Mouse (Mus musculus) liver, embryonic 16.5 days (tissue): ENCODE results near the gene Kcnn3. TPM values are rescaled to one million over a fixed set of nuclear protein-coding genes. Genes with fewer than 3 reads are reported as not detected.

Experiments used
- ATAC-seq: fragments of 200-750 bp; cut with Nextera tagmentation; 2 replicates; pipeline ENCODE4 v1.8.0; 2017; ENCODE audit warnings: low read depth, mild to moderate bottlenecking, moderate number of reproducible peaks, moderate library complexity
- H3K27ac ChIP-seq: fragments of 300-500 bp; sonication (generic); 2 replicates; pipeline ENCODE4 v1.5.1; 2014; ENCODE audit warnings: mild to moderate bottlenecking, low read length
- H3K27me3 ChIP-seq: fragments of 300-500 bp; sonication (generic); 2 replicates; pipeline ENCODE4 v1.6.1; 2014; ENCODE audit warnings: low read depth, low read length, mixed read lengths; ENCODE audit not compliant: control insufficient read depth, insufficient read depth
- H3K36me3 ChIP-seq: fragments of 300-500 bp; sonication (generic); 2 replicates; pipeline ENCODE4 v1.6.1; 2014; ENCODE audit warnings: mild to moderate bottlenecking; ENCODE audit not compliant: control insufficient read depth, insufficient read depth
- H3K4me1 ChIP-seq: fragments of 300-500 bp; sonication (generic); 2 replicates; pipeline ENCODE4 v1.6.1; 2014; ENCODE audit warnings: low read depth, low read length, mixed read lengths; ENCODE audit not compliant: control insufficient read depth
- H3K4me2 ChIP-seq: fragments of 300-500 bp; sonication (generic); 2 replicates; pipeline ENCODE4 v1.6.1; 2014; ENCODE audit warnings: low read depth, low read length, mixed read lengths
- H3K4me3 ChIP-seq: fragments of 300-500 bp; sonication (generic); 2 replicates; pipeline ENCODE4 v1.5.1; 2014; ENCODE audit warnings: low read depth, mild to moderate bottlenecking, low read length
- H3K9ac ChIP-seq: fragments of 300-500 bp; sonication (generic); 2 replicates; pipeline ENCODE4 v1.6.1; 2014; ENCODE audit warnings: low read depth, low read length
- H3K9me3 ChIP-seq: fragments of 300-500 bp; sonication (generic); replicated peaks from 2 replicates; pipeline ENCODE4 v1.6.1; 2016; ENCODE audit warnings: low read length; ENCODE audit not compliant: control insufficient read depth
- WGBS: fragments of 180-500 bp; shearing (Covaris S2); extraction: QIAGEN DNeasy Blood & Tissue Kit; methylation state at CpG from one replicate; pipeline ENCODE4 v1.1.7; 2014; ENCODE audit not compliant: insufficient replicate concordance; 5-methylcytosine and 5-hydroxymethylcytosine counted together
- polyA plus RNA-seq: library from polyadenylated mRNA; unstranded; fragments of >200 nt; fragmentation: Nextera tagmentation; extraction: Ambion mirVana; gene quantifications from 2 replicates; pipeline ENCODE4 v1.2.1, GENCODE M21; 2015

Kcnn3 gene
- polyA plus RNA-seq, 1 experiment from 2014 or later: 0.05 TPM

- ATAC-seq: no peak
- no peaks in the 10 kb centered on the region for H3K36me3 ChIP-seq
Measured at GRCm38 (mm10) chr3:89510979-89511378, 9.0 kb upstream of the Kcnn3 start.

GRCm38 (mm10) chr3:89511400-89511799 lies 8.6 kb upstream of the Kcnn3 start:
- ATAC-seq: no peak
- Histone ChIP-seq H3K4me3 (no peak overlapping the region), H3K9ac (no peak overlapping the region), H3K27me3 (peaks cover 16% of the 10 kb centered on the region), H3K4me2 (no peak overlapping the region), H3K9me3 (no peaks in the 10 kb centered on the region), H3K27ac (no peak overlapping the region), H3K36me3 (no peaks in the 10 kb centered on the region), H3K4me1 (no peaks in the 10 kb centered on the region)
- 35% methylated on average over 15 of the region's 15 CpGs for WGBS

More at GRCm38 (mm10) chr3:89510979-89511378, 9.0 kb upstream of the Kcnn3 start:
- Histone ChIP-seq H3K4me1 (no peaks in the 10 kb centered on the region), H3K27ac (no peak overlapping the region), H3K4me2 (no peak overlapping the region), H3K27me3 (peaks cover 16% of the 10 kb centered on the region), H3K9ac (no peak overlapping the region), H3K9me3 (no peaks in the 10 kb centered on the region), H3K4me3 (no peak overlapping the region)
- WGBS: 21% methylated on average over 4 of the region's 4 CpGs

GRCm38 (mm10) chr3:89512225-89512624 lies 7.7 kb upstream of the Kcnn3 start:
- Histone ChIP-seq H3K4me3 (no peak overlapping the region), H3K4me1 (no peaks in the 10 kb centered on the region), H3K27me3 (peaks cover 16% of the 10 kb centered on the region), H3K9me3 (no peaks in the 10 kb centered on the region), H3K36me3 (no peaks in the 10 kb centered on the region), H3K27ac (no peak overlapping the region), H3K4me2 (no peak overlapping the region), H3K9ac (no peak overlapping the region)
- WGBS: 82% methylated on average over 2 of the region's 2 CpGs
- ATAC-seq: no peak

GRCm38 (mm10) chr3:89515444-89515843 lies 4.5 kb upstream of the Kcnn3 start:
- Histone ChIP-seq H3K27ac (no peak overlapping the region), H3K4me2 (no peak overlapping the region), H3K4me1 (peaks cover 7% of the 10 kb centered on the region), H3K27me3 (peaks cover 28% of the 10 kb centered on the region), H3K9me3 (no peaks in the 10 kb centered on the region), H3K4me3 (no peak overlapping the region), H3K9ac (no peak overlapping the region), H3K36me3 (no peaks in the 10 kb centered on the region)
- no peak for ATAC-seq
- 43% methylated on average over 11 of the region's 11 CpGs for WGBS

- Histone ChIP-seq H3K27me3 (peaks cover 34% of the 10 kb centered on the region), H3K4me2 (no peak overlapping the region), H3K27ac (no peak overlapping the region), H3K9ac (no peak overlapping the region), H3K4me3 (no peak overlapping the region), H3K9me3 (no peaks in the 10 kb centered on the region), H3K36me3 (no peaks in the 10 kb centered on the region), H3K4me1 (peaks cover 7% of the 10 kb centered on the region)
- ATAC-seq: no peak
- WGBS: 79% methylated on average over 5 of the region's 5 CpGs
Measured at GRCm38 (mm10) chr3:89516321-89516720, 3.6 kb upstream of the Kcnn3 start.

- Histone ChIP-seq H3K27me3 (peaks cover 41% of the 10 kb centered on the region), H3K4me1 (peaks cover 7% of the 10 kb centered on the region), H3K4me3 (no peak overlapping the region), H3K4me2 (no peak overlapping the region; the same call in 1 of the 2 replicates), H3K9me3 (no peaks in the 10 kb centered on the region), H3K27ac (no peak overlapping the region), H3K9ac (no peak overlapping the region), H3K36me3 (no peaks in the 10 kb centered on the region)
- WGBS: 8% methylated on average over 25 of the region's 25 CpGs
- no peak for ATAC-seq
Measured at GRCm38 (mm10) chr3:89520618-89521502, 896 bp downstream of the Kcnn3 start.

- H3K27me3 ChIP-seq: peaks cover 41% of the 10 kb centered on the region
- H3K9ac ChIP-seq: no peak overlapping the region
- no peak overlapping the region for H3K4me2 ChIP-seq
- 23% methylated on average over 7 of the region's 7 CpGs for WGBS
- H3K4me3 ChIP-seq: no peak overlapping the region
- H3K36me3 ChIP-seq: no peaks in the 10 kb centered on the region
- peaks cover 7% of the 10 kb centered on the region for H3K4me1 ChIP-seq
- no peaks in the 10 kb centered on the region for H3K9me3 ChIP-seq
- no peak for ATAC-seq
- no peak overlapping the region for H3K27ac ChIP-seq
Measured at GRCm38 (mm10) chr3:89521503-89521854, 1.5 kb downstream of the Kcnn3 start.

- peaks cover 7% of the 10 kb centered on the region for H3K4me1 ChIP-seq
- peaks cover 41% of the 10 kb centered on the region for H3K27me3 ChIP-seq
- no peak for ATAC-seq
- no peak overlapping the region for H3K4me2 ChIP-seq
- no peak overlapping the region for H3K4me3 ChIP-seq
- no peaks in the 10 kb centered on the region for H3K36me3 ChIP-seq
- no peaks in the 10 kb centered on the region for H3K9me3 ChIP-seq
- H3K9ac ChIP-seq: no peak overlapping the region
- WGBS: 44% methylated on average over 6 of the region's 6 CpGs
- no peak overlapping the region for H3K27ac ChIP-seq
Measured at GRCm38 (mm10) chr3:89522450-89523128, 2.6 kb downstream of the Kcnn3 start.
